Mouse (Mus musculus) MEL (cell line): Measurements from ENCODE around the gene Catip. TPM values are rescaled to one million over a fixed set of nuclear protein-coding genes. Genes with fewer than 3 reads are reported as not detected.

Source experiments
- DNase-seq: peaks from one replicate; pipeline ENCODE4 v3.0.0; 2011; ENCODE audit warnings: low read depth, low spot score
- H3K27ac ChIP-seq: 2 replicates; pipeline ENCODE4 v1.5.1; 2012; ENCODE audit warnings: low read depth, mild to moderate bottlenecking, control low read depth, low read length, moderate library complexity; ENCODE audit not compliant: control insufficient read depth
- H3K27me3 ChIP-seq, 2 experiments: fragments of 150-350 bp in 1 of 2; sonication (generic) in 1 of 2; 2 replicates each; pipeline ENCODE4 v1.6.1; 2012; ENCODE audit warnings: low read length in 2 of 2, mild to moderate bottlenecking in 2 of 2, improper control_type of control experiment in 1 of 2, moderate library complexity in 1 of 2; ENCODE audit not compliant: insufficient read depth in 2 of 2, control insufficient read depth in 1 of 2
- H3K36me3 ChIP-seq, 2 experiments: 2 replicates each; pipeline ENCODE4 v1.6.1; 2012 to 2014; ENCODE audit warnings: low read length in 2 of 2, improper control_type of control experiment in 1 of 2, inconsistent platforms in 1 of 2, mild to moderate bottlenecking in 1 of 2; ENCODE audit not compliant: insufficient read depth in 2 of 2, control insufficient read depth in 1 of 2
- H3K4me1 ChIP-seq, 2 experiments: fragments of 150-350 bp in 1 of 2; sonication (generic) in 1 of 2; 2 replicates each; pipeline ENCODE4 v1.6.1; 2012; ENCODE audit warnings: low read length in 2 of 2, improper control_type of control experiment in 1 of 2, mild to moderate bottlenecking in 1 of 2; ENCODE audit not compliant: insufficient read depth in 2 of 2, control insufficient read depth in 1 of 2
- H3K4me3 ChIP-seq, 2 experiments: fragments of 150-350 bp in 1 of 2; sonication (generic) in 1 of 2; 2 replicates each; pipeline ENCODE4 v1.5.1; 2012; ENCODE audit warnings: low read depth in 2 of 2, low read length in 2 of 2, mild to moderate bottlenecking in 2 of 2, moderate library complexity in 2 of 2, control low read depth in 1 of 2, improper control_type of control experiment in 1 of 2; ENCODE audit not compliant: control insufficient read depth in 1 of 2, insufficient read depth in 1 of 2
- H3K79me2 ChIP-seq: 2 replicates; pipeline ENCODE4 v1.6.1; 2012; ENCODE audit warnings: mild to moderate bottlenecking, low read length, moderate library complexity; ENCODE audit not compliant: control insufficient read depth, poor library complexity, insufficient read depth
- H3K9ac ChIP-seq: 2 replicates; pipeline ENCODE4 v1.6.1; 2012; ENCODE audit warnings: low read depth, mild to moderate bottlenecking, control low read depth, low read length, moderate library complexity; ENCODE audit not compliant: control insufficient read depth, poor library complexity, severe bottlenecking
- H3K9me3 ChIP-seq: fragments of 150-350 bp; sonication (generic); replicated peaks from 2 replicates; pipeline ENCODE4 v1.6.1; 2012; ENCODE audit warnings: mild to moderate bottlenecking, low read length, improper control_type of control experiment, moderate library complexity; ENCODE audit not compliant: insufficient read depth
- BHLHE40 ChIP-seq: IDR thresholded peaks from 2 replicates; pipeline ENCODE4 v1.6.1; 2012; ENCODE audit warnings: low read depth, mild to moderate bottlenecking, inconsistent platforms, low read length, improper control_type of control experiment, borderline replicate concordance
- ELF1 ChIP-seq: IDR thresholded peaks from 2 replicates; pipeline ENCODE4 v1.6.1; 2014; ENCODE audit warnings: low read depth, mild to moderate bottlenecking, inconsistent platforms, low read length, improper control_type of control experiment, moderate library complexity
- ETS1 ChIP-seq: IDR thresholded peaks from 2 replicates; pipeline ENCODE4 v1.6.1; 2012; ENCODE audit warnings: low read depth, mild to moderate bottlenecking, inconsistent platforms, low read length, improper control_type of control experiment, moderate library complexity
- GABPA ChIP-seq: IDR thresholded peaks from 2 replicates; pipeline ENCODE4 v1.6.1; 2012; ENCODE audit warnings: low read depth, mild to moderate bottlenecking, inconsistent platforms, low read length, improper control_type of control experiment, moderate library complexity
- HCFC1 ChIP-seq: IDR thresholded peaks from 2 replicates; pipeline ENCODE4 v1.6.1; 2012; ENCODE audit warnings: low read depth, mild to moderate bottlenecking, inconsistent platforms, low read length, improper control_type of control experiment, moderate library complexity
- MAFK ChIP-seq: IDR thresholded peaks from 2 replicates; pipeline ENCODE4 v1.6.1; 2011; ENCODE audit warnings: low read depth, mild to moderate bottlenecking, low read length, improper control_type of control experiment, borderline replicate concordance
- MAX ChIP-seq: IDR thresholded peaks from 2 replicates; pipeline ENCODE4 v1.6.1; 2011; ENCODE audit warnings: low read length, improper control_type of control experiment
- MAZ ChIP-seq: IDR thresholded peaks from 2 replicates; pipeline ENCODE4 v1.6.1; 2012; ENCODE audit warnings: low read depth, mild to moderate bottlenecking, inconsistent platforms, low read length, improper control_type of control experiment
- NELFE ChIP-seq: IDR thresholded peaks from 2 replicates; pipeline ENCODE4 v1.6.1; 2011; ENCODE audit warnings: low read depth, low read length, improper control_type of control experiment
- NRF1 ChIP-seq: IDR thresholded peaks from 2 replicates; pipeline ENCODE4 v1.6.1; 2014; ENCODE audit warnings: low read depth, mild to moderate bottlenecking, inconsistent platforms, low read length, improper control_type of control experiment, moderate library complexity; ENCODE audit not compliant: poor library complexity, insufficient read depth, severe bottlenecking
- POLR2A ChIP-seq, 2 experiments: IDR thresholded peaks; 2 replicates each; pipeline ENCODE4 v1.6.1; 2011 to 2012; ENCODE audit warnings: low read length in 2 of 2, mild to moderate bottlenecking in 2 of 2, control low read depth in 1 of 2, improper control_type of control experiment in 1 of 2, low read depth in 1 of 2, moderate library complexity in 1 of 2; ENCODE audit not compliant: control insufficient read depth in 1 of 2, insufficient read depth in 1 of 2, poor library complexity in 1 of 2
- POLR2AphosphoS2 ChIP-seq: IDR thresholded peaks from 2 replicates; pipeline ENCODE4 v1.6.1; 2011; ENCODE audit warnings: low read length, improper control_type of control experiment
- POLR2AphosphoS5 ChIP-seq: IDR thresholded peaks from 2 replicates; pipeline ENCODE4 v1.6.1; 2012; ENCODE audit warnings: low read depth, borderline replicate concordance, mild to moderate bottlenecking, inconsistent platforms, low read length, moderate library complexity, mixed read lengths
- RAD21 ChIP-seq: IDR thresholded peaks from 2 replicates; pipeline ENCODE4 v1.6.1; 2011; ENCODE audit warnings: mild to moderate bottlenecking, low read depth, low read length, improper control_type of control experiment
- RCOR1 ChIP-seq: IDR thresholded peaks from 2 replicates; pipeline ENCODE4 v1.6.1; 2012; ENCODE audit warnings: low read depth, mild to moderate bottlenecking, inconsistent platforms, low read length, improper control_type of control experiment
- SIN3A ChIP-seq: IDR thresholded peaks from 2 replicates; pipeline ENCODE4 v1.6.1; 2012; ENCODE audit warnings: low read length, improper control_type of control experiment, inconsistent platforms
- SMC3 ChIP-seq: IDR thresholded peaks from 2 replicates; pipeline ENCODE4 v1.6.1; 2011; ENCODE audit warnings: low read depth, low read length, improper control_type of control experiment
- TAL1 ChIP-seq: IDR thresholded peaks from 2 replicates; pipeline ENCODE4 v1.6.1; 2012; ENCODE audit warnings: mild to moderate bottlenecking, inconsistent platforms, low read length, moderate library complexity, mixed read lengths
- TBP ChIP-seq: IDR thresholded peaks from 2 replicates; pipeline ENCODE4 v1.8.0; 2011; ENCODE audit warnings: low read depth, low read length, improper control_type of control experiment
- TCF12 ChIP-seq: IDR thresholded peaks from 2 replicates; pipeline ENCODE4 v1.6.1; 2014; ENCODE audit warnings: low read depth, mild to moderate bottlenecking, inconsistent platforms, low read length, improper control_type of control experiment, moderate library complexity
- UBTF ChIP-seq: IDR thresholded peaks from 2 replicates; pipeline ENCODE4 v1.6.1; 2012; ENCODE audit warnings: low read depth, mild to moderate bottlenecking, inconsistent platforms, low read length, improper control_type of control experiment, moderate library complexity, borderline replicate concordance; ENCODE audit not compliant: insufficient read depth
- USF1 ChIP-seq: IDR thresholded peaks from 2 replicates; pipeline ENCODE4 v1.6.1; 2014; ENCODE audit warnings: low read depth, mild to moderate bottlenecking, inconsistent platforms, low read length, improper control_type of control experiment, moderate library complexity
- USF2 ChIP-seq, 2 experiments: IDR thresholded peaks; 2 replicates each; pipeline ENCODE4 v1.6.1; 2011 to 2012; ENCODE audit warnings: improper control_type of control experiment in 2 of 2, low read length in 2 of 2, borderline replicate concordance in 1 of 2, inconsistent platforms in 1 of 2, low read depth in 1 of 2, mild to moderate bottlenecking in 1 of 2; ENCODE audit not compliant: insufficient read depth in 1 of 2
- ZKSCAN1 ChIP-seq: IDR thresholded peaks from 2 replicates; pipeline ENCODE4 v1.6.1; 2012; ENCODE audit warnings: low read depth, mild to moderate bottlenecking, inconsistent platforms, low read length, improper control_type of control experiment, moderate library complexity
- ZMIZ1 ChIP-seq: IDR thresholded peaks from 2 replicates; pipeline ENCODE4 v1.6.1; 2012; ENCODE audit warnings: low read depth, mild to moderate bottlenecking, inconsistent platforms, low read length, improper control_type of control experiment, moderate library complexity
- ZNF384 ChIP-seq: IDR thresholded peaks from 2 replicates; pipeline ENCODE4 v1.6.1; 2012; ENCODE audit warnings: low read depth, mild to moderate bottlenecking, inconsistent platforms, low read length, improper control_type of control experiment
- polyA plus RNA-seq, 2 experiments: library from polyadenylated mRNA; stranded (reverse) in 1 of 2; unstranded in 1 of 2; fragments of >175 nt in 1 of 2; fragments of >200 nt in 1 of 2; gene quantifications; 2 replicates each; pipeline versions ENCODE4 v1.2.1 to v1.2.4; 2012; ENCODE audit warnings: low replicate concordance in 2 of 2, low read depth in 1 of 2; ENCODE audit not compliant: insufficient read length in 2 of 2, insufficient read depth in 1 of 2, missing spikeins in 1 of 2
- total RNA-seq: library from RNA; depleted of rRNA; stranded (reverse); fragments of 300-350 nt; gene quantifications from 2 replicates; pipeline ENCODE4 v1.2.3, GENCODE M21; 2012

The Catip gene
- total and polyA plus RNA-seq, 3 experiments = 0.08 TPM; not detected in 1

- H3K79me2 ChIP-seq = peaks cover 14% of the 10 kb centered on the region
- H3K9me3 ChIP-seq = no peaks in the 10 kb centered on the region
- TF ChIP-seq USF2 (IDR thresholded peaks at IDR 0.05; ENCODE audit: borderline replicate concordance in 1 of 2, insufficient read depth in 1 of 2, low read depth in 1 of 2, low read length in 2 of 2) (no peak), BHLHE40 (no peak), MAX (no peak), POLR2AphosphoS2 (no peak), SMC3 (no peak), USF1 (no peak), ZMIZ1 (no peak), POLR2A (IDR thresholded peaks at IDR 0.05; ENCODE audit: control insufficient read depth in 1 of 2, insufficient read depth in 1 of 2, low read depth in 1 of 2, low read length in 2 of 2, poor library complexity in 1 of 2) (no peak), UBTF (no peak), NRF1 (no peak), NELFE (no peak), ELF1 (no peak), RCOR1 (no peak), TCF12 (no peak), HCFC1 (no peak), ZKSCAN1 (no peak), POLR2AphosphoS5 (no peak), GABPA (no peak)
- TF ChIP-seq, all 39 proteins: peak for 0
- Histone ChIP-seq H3K27me3 (no peaks in the 10 kb centered on the region), H3K36me3 (peaks cover 0 to 8% of the 10 kb centered on the region in 2 experiments; a peak in 2 of 4 replicates), H3K4me1 (peaks cover 0 to 11% of the 10 kb centered on the region in 2 experiments; a peak in 2 of 4 replicates), H3K9ac (no peak overlapping the region), H3K4me3 (no peak overlapping the region), H3K27ac (no peak overlapping the region)
- DNase-seq = no peak
Observed at GRCm38 (mm10) chr1:74393697-74394096, 31.8 kb downstream of the Catip start.

GRCm38 (mm10) chr1:74394311-74394710, 32.4 kb downstream of the Catip start:
- peaks cover 14% of the 10 kb centered on the region for H3K79me2 ChIP-seq
- H3K27ac ChIP-seq = no peak overlapping the region
- no peak overlapping the region for H3K4me3 ChIP-seq
- H3K27me3 ChIP-seq = no peaks in the 10 kb centered on the region
- no peaks in the 10 kb centered on the region for H3K9me3 ChIP-seq
- peaks cover 0 to 8% of the 10 kb centered on the region in 2 experiments; a peak in 2 of 4 replicates for H3K4me1 ChIP-seq
- H3K9ac ChIP-seq = no peak overlapping the region
- no peak for DNase-seq
- TF ChIP-seq ZNF384 = no peak
- TF ChIP-seq TAL1 = no peak
- no peak for TF ChIP-seq MAFK
- no peak for TF ChIP-seq RAD21
- TF ChIP-seq TBP = no peak
- TF ChIP-seq BHLHE40 = no peak
- no peak for TF ChIP-seq ELF1
- no peak for TF ChIP-seq ETS1
- TF ChIP-seq MAZ = no peak
- no peak for TF ChIP-seq USF1
- TF ChIP-seq GABPA = no peak
- no peak for TF ChIP-seq ZMIZ1
- no peak for TF ChIP-seq SIN3A
- TF ChIP-seq, all 39 proteins: peak for 0
- H3K36me3 ChIP-seq = peaks cover 0 to 6% of the 10 kb centered on the region in 2 experiments; a peak in 2 of 4 replicates
